Mouse (Mus musculus) forebrain, embryonic 10.5 days (tissue): ENCODE data around the gene Plce1. TPM values are rescaled to one million over a fixed set of nuclear protein-coding genes. Genes with fewer than 3 reads are reported as not detected.
A peak's percentile ranks its signal among the peaks of the same experiment; 100 is the strongest.

Experiments
- DNase-seq: peaks from one replicate; pipeline ENCODE4 v3.0.0-alpha.2; 2017; ENCODE audit warnings: low spot score; ENCODE audit errors: extremely low spot score
- H3K27ac ChIP-seq: fragments of 300-500 bp; sonication (generic); 2 replicates; pipeline ENCODE4 v1.5.1; 2016; ENCODE audit warnings: mild to moderate bottlenecking
- H3K27me3 ChIP-seq: fragments of 300-500 bp; sonication (generic); 2 replicates; pipeline ENCODE4 v1.6.1; 2016; ENCODE audit warnings: mild to moderate bottlenecking; ENCODE audit not compliant: poor library complexity, severe bottlenecking
- H3K36me3 ChIP-seq: fragments of 300-500 bp; sonication (generic); replicated peaks from 2 replicates; pipeline ENCODE4 v1.6.1; 2016; ENCODE audit warnings: mild to moderate bottlenecking, moderate library complexity
- H3K4me1 ChIP-seq: fragments of 300-500 bp; sonication (generic); 2 replicates; pipeline ENCODE4 v1.6.1; 2016
- H3K4me3 ChIP-seq: fragments of 300-500 bp; sonication (generic); 2 replicates; pipeline ENCODE4 v1.5.1; 2016; ENCODE audit warnings: mild to moderate bottlenecking, moderate library complexity
- H3K9me3 ChIP-seq: fragments of 300-500 bp; sonication (generic); 2 replicates; pipeline ENCODE4 v1.6.1; 2016; ENCODE audit warnings: mild to moderate bottlenecking, moderate library complexity
- WGBS: fragments of 180-500 bp; shearing (Covaris S2); methylation state at CpG from one replicate; pipeline ENCODE4 v1.1.7; 2016; 5-methylcytosine and 5-hydroxymethylcytosine counted together
- polyA plus RNA-seq: library from polyadenylated mRNA; unstranded; fragments of >200 nt; fragmentation: Nextera tagmentation; extraction: Ambion mirVana; gene quantifications from 2 replicates; pipeline ENCODE4 v1.2.1, GENCODE M21; 2016

Gene Plce1
- polyA plus RNA-seq, 1 experiment from 2014 or later, result 2.8 TPM

DNA sequence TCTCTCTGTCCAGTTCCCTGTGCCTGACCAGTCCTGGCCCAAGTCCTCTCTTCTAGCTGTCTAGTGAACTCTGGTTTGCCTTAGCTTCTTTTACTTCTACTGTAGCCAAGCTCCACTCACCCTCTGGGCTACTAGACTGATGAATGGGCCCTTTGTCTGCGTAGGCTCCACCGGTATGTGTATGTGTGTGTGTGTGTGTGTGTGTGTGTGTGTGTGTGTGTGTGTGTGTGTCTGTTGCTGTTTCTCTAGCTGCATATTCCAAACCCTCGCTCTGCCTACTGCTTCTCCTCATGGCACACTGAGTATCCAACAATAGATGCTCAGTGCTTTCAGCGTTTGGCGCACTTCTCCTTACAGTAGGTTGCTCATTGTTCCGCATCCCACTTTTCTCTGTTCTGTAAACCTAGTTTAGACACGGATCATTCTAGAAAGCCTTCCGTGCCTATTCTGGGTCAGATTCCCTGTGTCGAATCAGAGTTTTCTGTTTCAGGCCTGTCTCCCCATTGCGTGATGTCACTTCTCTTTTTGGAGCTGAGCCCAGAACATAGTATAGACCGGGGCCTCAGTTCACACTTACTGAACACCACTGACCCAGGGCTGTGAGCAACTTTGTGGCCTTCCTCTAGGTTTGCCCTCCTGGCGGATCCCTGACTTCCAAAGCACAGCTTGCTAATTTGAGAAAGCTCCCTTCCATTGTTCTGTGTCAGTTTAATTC is 26.5 kb downstream of the Plce1 start:
- 78% methylated on average over 12 of the region's 12 CpGs for WGBS
- peak overlapping the region; percentile 51; the same call in 1 of the 2 replicates for H3K27ac ChIP-seq

DNA sequence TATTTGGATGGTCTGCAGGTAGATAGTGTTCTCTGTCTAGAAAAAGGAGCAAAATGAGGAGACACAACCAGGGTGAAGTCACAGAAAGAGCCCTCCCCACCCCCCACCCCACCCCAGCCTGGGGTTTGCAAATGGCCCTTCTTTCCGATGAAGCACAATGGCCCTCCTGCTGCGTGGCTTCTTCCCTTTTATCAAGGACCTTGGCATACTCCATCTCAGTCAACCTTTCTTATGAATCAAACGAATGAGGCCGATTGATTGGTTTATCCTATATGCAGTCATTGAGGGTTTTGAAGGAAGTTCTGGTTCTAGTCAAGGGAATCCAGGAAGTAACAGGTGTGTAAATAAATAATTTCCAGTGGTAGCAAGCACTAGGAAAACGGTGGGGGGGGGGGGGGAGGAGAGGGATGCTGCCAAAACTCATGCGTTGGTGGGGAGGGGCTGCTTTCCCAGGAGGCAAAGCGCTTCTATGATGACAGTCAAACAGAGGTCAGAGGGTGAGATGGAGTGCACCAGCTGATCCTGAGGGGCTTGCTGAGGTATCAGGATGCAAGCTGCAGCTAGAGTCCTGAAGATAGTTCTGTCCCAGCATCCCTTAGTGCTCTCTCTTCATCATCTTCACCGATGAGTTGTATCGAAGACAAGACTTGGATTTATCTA is 27.2 kb downstream of the Plce1 start:
- Histone ChIP-seq H3K9me3 (no peaks in the 10 kb centered on the region), H3K4me3 (no peak overlapping the region), H3K4me1 (peaks cover 18% of the 10 kb centered on the region), H3K27ac (no peak overlapping the region), H3K27me3 (no peaks in the 10 kb centered on the region), H3K36me3 (no peaks in the 10 kb centered on the region)
- 69% methylated on average over 9 of the region's 9 CpGs for WGBS
- DNase-seq, result no peak

More for the DNA sequence above, 26.5 kb downstream of the Plce1 start:
- DNase-seq, result peak; percentile 29
- Histone ChIP-seq H3K9me3 (no peaks in the 10 kb centered on the region), H3K4me1 (peaks cover 18% of the 10 kb centered on the region), H3K4me3 (no peak overlapping the region), H3K27me3 (no peaks in the 10 kb centered on the region), H3K36me3 (no peaks in the 10 kb centered on the region)

DNA sequence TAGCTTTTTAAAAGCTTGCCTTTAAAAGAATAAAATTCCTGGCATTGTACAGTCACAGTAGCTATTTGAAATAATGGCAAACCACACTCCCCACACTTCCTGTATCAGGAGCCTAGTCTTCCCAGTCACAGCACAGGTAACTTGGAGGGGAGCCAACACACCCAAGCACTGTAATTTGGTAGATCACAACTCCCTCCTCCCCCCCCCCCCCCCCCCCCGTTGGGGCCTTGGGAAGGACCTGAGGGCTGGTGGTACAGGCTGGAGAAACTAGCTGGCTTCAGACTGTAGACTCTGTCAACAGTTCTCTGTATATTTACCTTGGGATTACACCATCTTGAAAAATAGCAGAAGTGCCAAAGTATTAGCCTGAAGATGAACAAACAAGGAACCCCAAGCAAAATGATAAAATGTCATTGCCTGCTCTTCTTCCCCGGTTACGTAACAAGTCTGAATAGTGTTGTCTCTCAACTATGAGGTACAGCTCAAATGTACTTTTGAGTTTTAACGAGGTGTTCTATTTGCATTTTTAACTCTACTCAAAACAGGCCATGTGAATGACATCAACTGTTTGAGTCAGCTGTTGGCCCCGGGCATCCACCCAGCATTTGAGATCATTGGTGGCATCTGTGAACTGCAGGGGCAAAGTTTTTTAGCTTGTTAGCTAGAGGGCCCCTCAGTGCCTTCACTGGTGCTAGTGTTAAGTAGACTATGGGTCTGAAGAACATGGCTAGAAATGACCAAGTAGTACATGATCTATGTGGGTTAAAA is 33.7 kb downstream of the Plce1 start:
- H3K36me3 ChIP-seq, result no peaks in the 10 kb centered on the region
- no peaks in the 10 kb centered on the region for H3K27me3 ChIP-seq
- no peak overlapping the region for H3K27ac ChIP-seq
- no peaks in the 10 kb centered on the region for H3K9me3 ChIP-seq
- 86% methylated on average over 5 of the region's 5 CpGs for WGBS
- no peak for DNase-seq
- H3K4me3 ChIP-seq, result no peak overlapping the region
- no peaks in the 10 kb centered on the region for H3K4me1 ChIP-seq

DNA sequence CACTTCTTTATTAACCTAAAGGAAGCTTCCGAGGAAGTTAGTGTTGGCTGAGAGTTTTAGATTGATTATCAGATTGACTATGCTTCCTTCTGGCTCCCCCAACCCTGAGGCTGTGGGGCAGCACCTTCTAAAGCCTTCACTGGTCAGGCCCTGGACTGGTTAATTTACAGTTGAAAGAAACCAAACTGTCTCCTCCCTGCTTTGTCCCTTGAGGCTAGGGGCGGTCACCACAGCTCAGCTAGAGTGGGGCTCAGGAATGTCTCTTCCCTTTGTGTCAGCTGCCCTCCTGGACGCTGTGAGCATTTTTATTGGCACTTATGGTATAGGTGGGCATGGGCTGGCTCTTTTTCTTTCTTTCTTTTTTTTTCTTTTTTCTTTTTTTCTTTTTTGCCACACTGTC is 45.9 kb downstream of the Plce1 start:
- Histone ChIP-seq H3K4me1 (peaks cover 11% of the 10 kb centered on the region), H3K36me3 (peaks cover 16% of the 10 kb centered on the region), H3K27me3 (no peaks in the 10 kb centered on the region), H3K4me3 (no peak overlapping the region), H3K27ac (no peak overlapping the region), H3K9me3 (peaks cover 13% of the 10 kb centered on the region)
- 20% methylated on average over 3 of the region's 3 CpGs for WGBS
- DNase-seq, result no peak

DNA sequence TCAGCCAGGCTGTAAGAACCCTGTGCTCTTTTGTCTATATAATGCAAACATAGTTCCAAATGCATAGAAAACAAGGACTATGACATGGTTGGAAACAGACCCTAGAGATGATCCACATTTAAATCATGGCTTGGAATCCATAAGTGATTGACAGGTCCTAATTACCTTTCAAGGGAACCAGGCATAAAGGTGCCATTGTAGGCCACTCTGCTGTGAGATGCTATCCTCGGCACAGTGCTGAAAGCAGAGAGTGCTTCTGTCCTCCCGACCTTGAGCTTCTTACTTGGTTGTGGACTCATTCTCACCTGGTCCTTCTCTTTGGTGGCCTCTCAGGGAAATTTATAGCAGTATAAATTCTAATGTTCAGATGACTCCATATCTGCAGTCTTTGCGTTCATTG is 46.6 kb downstream of the Plce1 start:
- Histone ChIP-seq H3K4me3 (no peak overlapping the region), H3K9me3 (peaks cover 10% of the 10 kb centered on the region), H3K27ac (no peak overlapping the region), H3K27me3 (no peaks in the 10 kb centered on the region), H3K36me3 (peaks cover 16% of the 10 kb centered on the region), H3K4me1 (peaks cover 11% of the 10 kb centered on the region)
- no peak for DNase-seq
- WGBS, result 50% methylated on average over 3 of the region's 3 CpGs

DNA sequence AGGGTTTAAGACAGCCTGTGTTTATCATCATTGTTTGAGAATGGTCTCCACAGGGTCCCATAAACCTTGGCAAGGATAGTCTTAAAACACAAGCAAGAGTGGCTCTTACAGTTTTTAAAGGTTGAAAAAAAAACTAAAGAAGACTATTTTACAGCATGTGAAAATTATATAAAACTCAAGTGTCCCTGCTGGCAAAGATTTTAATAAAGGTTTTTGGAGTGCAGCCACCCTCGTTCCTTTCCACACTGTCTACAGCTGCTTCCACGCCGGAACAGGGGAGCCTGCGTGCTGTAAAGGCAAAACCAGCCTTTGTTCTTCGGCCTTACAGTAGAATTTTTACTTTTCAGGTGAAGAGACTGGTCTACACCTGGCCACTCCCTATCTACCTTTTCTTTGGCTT is 52.3 kb downstream of the Plce1 start:
- Histone ChIP-seq H3K36me3 (no peaks in the 10 kb centered on the region), H3K27me3 (no peaks in the 10 kb centered on the region), H3K27ac (no peak overlapping the region), H3K9me3 (peaks cover 3% of the 10 kb centered on the region; the same call in 1 of the 2 replicates), H3K4me3 (no peak overlapping the region), H3K4me1 (peaks cover 13% of the 10 kb centered on the region; the same call in 1 of the 2 replicates)
- no peak for DNase-seq
- 90% methylated on average over 5 of the region's 5 CpGs for WGBS

DNA sequence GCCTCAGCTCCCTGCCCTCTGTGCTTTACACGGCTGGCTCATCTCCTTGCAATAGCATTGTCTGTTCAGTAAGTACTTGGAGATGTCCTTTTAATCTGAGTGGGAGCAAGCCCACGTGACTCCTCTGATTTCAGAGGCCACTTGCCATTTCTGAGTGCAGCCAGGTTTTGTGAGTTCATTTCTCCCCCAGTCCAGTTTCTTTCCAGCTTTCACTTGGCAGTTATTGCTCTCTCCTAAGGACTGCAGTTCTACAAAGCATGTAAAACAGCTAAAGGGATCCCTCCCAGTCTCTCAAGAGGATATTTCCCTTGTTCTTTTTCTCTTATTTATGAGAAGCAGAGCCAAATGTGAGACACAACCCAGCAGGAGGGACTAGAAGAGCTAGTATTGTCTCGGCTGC is 58.4 kb downstream of the Plce1 start:
- Histone ChIP-seq H3K27ac (0 out of 2 replicates have a peak overlapping the region, but pooled peaks have one; percentile 40), H3K27me3 (no peaks in the 10 kb centered on the region), H3K36me3 (no peaks in the 10 kb centered on the region), H3K4me3 (no peak overlapping the region), H3K4me1 (peaks cover 13% of the 10 kb centered on the region; the same call in 1 of the 2 replicates), H3K9me3 (no peaks in the 10 kb centered on the region; the same call in 1 of the 2 replicates)
- WGBS, result 75% methylated on average over 3 of the region's 3 CpGs
- no peak for DNase-seq

DNA sequence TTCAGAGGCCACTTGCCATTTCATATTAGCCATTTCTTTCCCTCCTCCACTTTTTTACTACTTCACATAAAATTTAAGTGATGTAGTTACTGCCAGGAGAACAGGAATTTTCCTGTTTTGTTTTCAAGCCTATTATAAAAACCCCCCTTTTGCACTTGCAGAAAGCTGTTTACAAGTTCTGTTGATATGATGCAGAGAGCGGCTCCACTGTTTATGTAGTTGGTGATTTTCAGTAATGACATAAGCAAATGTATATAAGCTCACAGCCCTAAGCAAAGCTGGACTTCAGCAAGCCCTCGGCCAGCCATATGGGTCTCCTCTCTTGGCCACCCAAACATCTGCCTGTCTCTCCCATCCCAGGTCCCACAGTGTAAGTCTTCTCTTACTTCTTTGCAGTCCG is 59.6 kb downstream of the Plce1 start:
- Histone ChIP-seq H3K27ac (no peak overlapping the region), H3K4me1 (peaks cover 7% of the 10 kb centered on the region; the same call in 1 of the 2 replicates), H3K9me3 (no peaks in the 10 kb centered on the region), H3K4me3 (no peak overlapping the region), H3K36me3 (no peaks in the 10 kb centered on the region), H3K27me3 (no peaks in the 10 kb centered on the region)
- WGBS, result 88% methylated on average over 3 of the region's 3 CpGs
- no peak for DNase-seq

DNA sequence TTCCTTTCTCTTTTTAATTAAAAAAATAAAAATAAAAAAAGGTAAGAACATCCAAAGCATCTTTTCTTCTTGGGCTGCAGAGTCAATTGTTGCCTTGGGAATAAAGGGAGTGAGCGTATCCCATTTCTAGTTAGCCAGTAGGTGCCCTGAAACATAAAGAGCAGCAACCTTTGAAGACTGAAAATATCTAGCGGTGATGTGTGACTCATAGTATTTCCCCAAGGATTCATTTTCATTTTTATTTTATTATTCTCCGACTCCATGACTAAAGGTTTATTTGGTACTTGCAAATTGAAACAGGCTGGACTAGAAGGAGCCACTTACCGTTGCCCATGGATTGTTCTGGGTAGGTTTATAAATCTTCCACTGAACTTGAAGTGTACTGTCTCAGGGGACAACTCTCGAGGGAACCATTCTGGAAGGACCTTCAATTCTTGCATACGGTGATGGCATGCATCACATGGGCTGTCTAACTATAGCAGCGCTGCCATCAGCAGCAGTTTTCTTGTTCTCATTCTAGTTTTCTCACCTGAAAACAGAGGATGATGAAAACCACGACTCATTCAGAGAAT is 68.7 kb downstream of the Plce1 start:
- WGBS, result 93% methylated on average over 8 of the region's 8 CpGs
- no peak for DNase-seq
- no peaks in the 10 kb centered on the region; the same call in 1 of the 2 replicates for H3K9me3 ChIP-seq

DNA sequence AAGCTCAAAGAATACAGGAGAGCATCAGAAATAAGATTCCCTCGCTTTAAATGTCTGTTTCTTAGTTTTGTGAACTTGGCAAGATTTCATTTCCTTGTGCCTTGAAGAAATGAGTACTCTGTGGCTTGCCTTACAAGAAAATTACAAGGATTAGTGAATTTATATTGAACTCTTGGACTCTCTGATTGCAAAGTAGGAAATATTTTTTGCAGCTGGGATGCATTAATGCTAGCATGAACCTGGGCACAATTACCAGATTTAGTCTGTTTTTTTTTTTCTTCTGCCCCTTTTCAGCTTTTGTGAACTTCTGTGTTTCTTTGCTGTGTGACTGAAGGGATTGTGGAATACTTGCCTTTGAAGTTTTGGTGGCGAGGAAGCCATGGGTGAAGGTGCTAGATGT is 72.6 kb downstream of the Plce1 start:
- no peak for DNase-seq
- H3K27ac ChIP-seq, result no peak overlapping the region
- no peak overlapping the region for H3K4me3 ChIP-seq
- H3K4me1 ChIP-seq, result no peaks in the 10 kb centered on the region
- no peaks in the 10 kb centered on the region; the same call in 1 of the 2 replicates for H3K9me3 ChIP-seq
- no peaks in the 10 kb centered on the region for H3K36me3 ChIP-seq
- WGBS, result 88% methylated on average over 2 of the region's 2 CpGs
- H3K27me3 ChIP-seq, result no peaks in the 10 kb centered on the region

More for the DNA sequence above, 68.7 kb downstream of the Plce1 start:
- H3K27me3 ChIP-seq, result no peaks in the 10 kb centered on the region
- no peak overlapping the region for H3K27ac ChIP-seq
- H3K4me3 ChIP-seq, result no peak overlapping the region
- no peaks in the 10 kb centered on the region for H3K36me3 ChIP-seq
- H3K4me1 ChIP-seq, result no peaks in the 10 kb centered on the region

DNA sequence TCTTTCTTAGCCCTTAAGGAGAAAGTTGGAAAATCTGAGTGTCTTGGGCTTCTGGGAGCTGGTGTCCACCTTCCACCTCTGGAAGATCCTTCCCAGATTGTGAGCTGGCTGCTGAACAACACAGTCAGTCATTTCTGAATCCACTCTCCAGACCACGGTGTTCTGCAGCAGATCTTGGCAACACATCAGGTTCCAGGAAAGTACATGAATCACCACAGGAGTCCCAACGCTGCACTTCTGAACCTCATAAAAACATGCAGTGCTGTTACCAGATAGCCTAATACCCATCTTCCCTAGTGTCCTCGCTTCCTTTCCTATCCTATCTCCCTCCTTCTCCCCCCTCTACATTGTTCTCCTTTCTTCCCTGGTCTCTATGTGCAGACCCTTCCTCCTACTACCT is 74.5 kb downstream of the Plce1 start:
- no peak overlapping the region for H3K4me3 ChIP-seq
- WGBS, result 90% methylated on average over 3 of the region's 3 CpGs
- H3K36me3 ChIP-seq, result no peaks in the 10 kb centered on the region
- H3K9me3 ChIP-seq, result no peaks in the 10 kb centered on the region; the same call in 1 of the 2 replicates
- no peak for DNase-seq
- no peak overlapping the region for H3K27ac ChIP-seq
- no peaks in the 10 kb centered on the region for H3K4me1 ChIP-seq
- H3K27me3 ChIP-seq, result no peaks in the 10 kb centered on the region

DNA sequence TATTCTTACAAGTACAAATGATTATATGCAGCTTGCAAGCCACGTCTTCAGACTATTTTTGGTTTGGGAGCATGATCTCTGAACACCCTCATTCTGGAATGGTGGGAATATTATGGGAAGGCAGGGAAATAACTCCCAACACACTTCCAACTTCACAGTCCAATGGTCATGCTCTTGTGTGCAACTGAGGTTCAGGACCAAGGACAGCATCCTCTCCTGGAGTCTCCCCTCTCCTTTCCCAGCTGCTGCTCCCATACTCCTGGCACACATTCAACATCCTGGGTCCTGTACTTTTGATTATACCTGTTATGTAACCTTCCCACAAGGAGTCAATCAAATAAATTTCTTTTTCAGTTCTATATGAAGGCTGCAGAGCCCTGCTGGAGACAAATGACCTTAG is 77.9 kb downstream of the Plce1 start:
- Histone ChIP-seq H3K36me3 (no peaks in the 10 kb centered on the region), H3K27ac (no peak overlapping the region), H3K4me1 (no peaks in the 10 kb centered on the region), H3K27me3 (no peaks in the 10 kb centered on the region), H3K9me3 (no peaks in the 10 kb centered on the region), H3K4me3 (no peak overlapping the region)
- peak; percentile 17 for DNase-seq
- 67% methylated on average over 1 of the region's 1 CpGs for WGBS
